Mouse (Mus musculus): ENCODE results near the gene Slc6a3.

Gene Slc6a3

GRCm38 (mm10) chr13:73591488-73591887, 54.9 kb downstream of the Slc6a3 start:
- DNase-seq (ENCODE audit: low read depth, low spot score) = no peak

- DNase-seq (ENCODE audit: low read depth, low spot score) = no peak
Measured at GRCm38 (mm10) chr13:73592546-73592945, 56.0 kb downstream of the Slc6a3 start.

GRCm38 (mm10) chr13:73596276-73596675, 59.7 kb downstream of the Slc6a3 start:
- DNase-seq (ENCODE audit: low read depth, low spot score) = no peak

GRCm38 (mm10) chr13:73600217-73600616, 63.7 kb downstream of the Slc6a3 start:
- no peak for DNase-seq (ENCODE audit: low read depth, low spot score)

DNA sequence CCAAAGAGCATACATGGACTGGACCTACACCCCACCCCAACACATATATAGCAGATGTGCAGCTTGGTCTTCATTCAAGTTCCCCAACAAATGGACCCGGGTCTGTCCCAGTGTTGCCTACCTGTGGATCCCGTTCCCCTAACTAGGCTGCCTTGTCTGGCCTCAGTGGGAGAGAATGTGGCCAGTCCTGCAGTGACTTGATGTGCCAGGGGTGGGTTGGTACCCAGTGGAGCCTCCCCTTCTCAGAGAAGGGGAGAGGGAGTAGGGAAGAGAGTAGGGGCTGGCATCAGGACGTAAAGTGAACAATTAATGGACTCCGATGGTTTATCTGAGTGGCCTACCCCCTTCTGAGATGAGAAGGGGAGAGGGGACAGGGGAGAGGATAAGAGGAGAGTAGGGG, 66.5 kb downstream of the Slc6a3 start:
- no peak for DNase-seq (ENCODE audit: low read depth, low spot score)

- DNase-seq (ENCODE audit: low read depth, low spot score) = peak; percentile 99
Measured at GRCm38 (mm10) chr13:73603522-73604155, 67.1 kb downstream of the Slc6a3 start, which contains the start of gene Clptm1l. TSS of gene Clptm1l (plus strand) at chr13:73604006.

- DNase-seq (ENCODE audit: low read depth, low spot score) = no peak
Measured at GRCm38 (mm10) chr13:73604156-73604957, 67.8 kb downstream of the Slc6a3 start.

GRCm38 (mm10) chr13:73618406-73618805, 81.9 kb downstream of the Slc6a3 start:
- peak; percentile 12 for DNase-seq (ENCODE audit: low read depth, low spot score)

DNA sequence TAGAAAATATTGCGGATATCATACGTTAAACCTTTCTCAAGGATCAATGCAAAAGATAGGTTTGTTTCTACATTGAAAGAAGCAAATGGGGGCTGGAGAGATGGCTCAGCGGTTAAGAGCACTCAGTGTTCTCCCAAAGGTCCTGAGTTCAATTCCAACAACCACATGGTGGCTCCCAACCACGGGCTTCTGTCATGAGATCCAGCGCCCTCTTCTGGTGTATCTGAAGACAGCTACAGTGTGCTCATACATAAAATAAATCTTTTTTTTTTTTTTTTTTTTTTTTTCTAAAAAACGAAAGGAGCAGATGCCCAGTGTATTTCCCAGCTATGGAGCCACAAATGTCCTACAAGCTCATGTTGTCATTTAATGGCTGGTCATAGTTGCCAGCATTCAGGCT, 84.1 kb downstream of the Slc6a3 start:
- peak; percentile 65 for DNase-seq (ENCODE audit: low read depth, low spot score)

- peak; percentile 60 for DNase-seq (ENCODE audit: low read depth, low spot score)
Measured at GRCm38 (mm10) chr13:73626410-73626744, 89.8 kb downstream of the Slc6a3 start.

GRCm38 (mm10) chr13:73626745-73627549, 90.4 kb downstream of the Slc6a3 start, which contains the start of gene Tert:
TSS of gene Tert (plus strand) at chr13:73626911.
- no peak for DNase-seq (ENCODE audit: low read depth, low spot score)
